Mouse (Mus musculus): ENCODE results near the gene Olfr281. TPM values are rescaled to one million over a fixed set of nuclear protein-coding genes. Genes with fewer than 3 reads are reported as not detected.
A peak's percentile ranks its signal among the peaks of the same experiment; 100 is the strongest.

Olfr281 gene
- polyA plus RNA-seq, 1 experiment from 2014 or later, result not detected

- H3K4me1 ChIP-seq (ENCODE audit: insufficient read depth, low read depth, low read length), result no peaks in the 10 kb centered on the region
- no peak overlapping the region for H3K4me3 ChIP-seq (ENCODE audit: low read depth, low read length)
- no peak overlapping the region for H3K4me2 ChIP-seq (replicated peaks; ENCODE audit: low read depth, low read length)
- ATAC-seq, result no peak
- H3K36me3 ChIP-seq (ENCODE audit: insufficient read depth, low read length), result no peaks in the 10 kb centered on the region
- H3K27me3 ChIP-seq (replicated peaks; ENCODE audit: insufficient read depth, low read length), result no peaks in the 10 kb centered on the region
- H3K9ac ChIP-seq (replicated peaks; ENCODE audit: low read depth), result no peak overlapping the region
- WGBS, result 85% methylated on average over 2 of the region's 3 CpGs
- H3K27ac ChIP-seq (ENCODE audit: low read length), result no peak overlapping the region
- DNase-seq (ENCODE audit: low spot score), result no peak
- H3K9me3 ChIP-seq (ENCODE audit: low read length), result no peaks in the 10 kb centered on the region
- no peak for TF ChIP-seq CTCF (IDR thresholded peaks at IDR 0.05)
- no peak for TF ChIP-seq EP300 (IDR thresholded peaks at IDR 0.05)
Observed at GRCm38 (mm10) chr15:98503317-98503716, 50.9 kb downstream of the Olfr281 start.

- Histone ChIP-seq H3K36me3 (ENCODE audit: insufficient read depth, low read length) (no peaks in the 10 kb centered on the region), H3K27me3 (replicated peaks; ENCODE audit: insufficient read depth, low read length) (no peaks in the 10 kb centered on the region), H3K9ac (replicated peaks; ENCODE audit: low read depth) (no peak overlapping the region), H3K27ac (ENCODE audit: low read length) (no peak overlapping the region), H3K4me1 (ENCODE audit: insufficient read depth, low read depth, low read length) (no peaks in the 10 kb centered on the region), H3K9me3 (ENCODE audit: low read length) (no peaks in the 10 kb centered on the region), H3K4me2 (replicated peaks; ENCODE audit: low read depth, low read length) (no peak overlapping the region), H3K4me3 (ENCODE audit: low read depth, low read length) (no peak overlapping the region)
- peak; percentile 64 for DNase-seq (ENCODE audit: low spot score)
- TF ChIP-seq CTCF (IDR thresholded peaks at IDR 0.05), result peak; percentile 78
- no peak for TF ChIP-seq EP300 (IDR thresholded peaks at IDR 0.05)
- WGBS, result 14% methylated on average over 18 of the region's 18 CpGs
- peak; percentile 25; the same call in 1 of the 2 replicates for ATAC-seq
Observed at GRCm38 (mm10) chr15:98504514-98504913, 52.1 kb downstream of the Olfr281 start.

DNA sequence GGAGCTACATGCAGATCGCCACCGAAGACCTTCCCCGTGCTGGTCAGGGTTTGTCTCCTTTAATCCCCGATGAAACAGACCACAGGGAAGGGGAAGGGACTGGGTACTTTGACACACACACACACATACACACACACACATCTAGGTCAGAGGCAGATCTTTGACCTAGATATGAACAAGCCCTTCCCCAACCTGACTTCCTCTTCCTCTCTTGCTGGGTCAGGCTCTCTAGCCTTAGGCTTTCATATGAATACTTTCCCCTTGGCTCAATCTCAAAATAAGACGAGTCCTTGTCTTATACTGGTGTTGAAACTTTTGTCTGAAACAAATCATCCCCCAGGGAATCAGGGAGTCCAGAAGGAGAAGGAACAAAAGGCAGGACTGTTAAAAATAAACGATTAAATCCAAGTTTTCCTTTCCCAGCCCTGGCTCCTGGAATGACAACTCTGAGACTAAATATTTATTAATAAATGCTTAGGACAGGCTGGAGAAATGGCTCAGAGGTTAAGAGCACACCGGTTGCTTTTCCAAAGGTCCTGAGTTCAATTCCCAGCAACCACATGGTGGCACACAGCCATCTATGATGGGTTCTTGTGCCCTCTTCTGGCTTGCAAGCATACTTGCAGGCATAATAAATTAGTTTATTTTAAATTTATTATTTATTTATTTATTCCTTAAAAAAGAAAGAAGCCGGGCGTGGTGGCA lies 54.0 kb downstream of the Olfr281 start:
- no peaks in the 10 kb centered on the region for H3K36me3 ChIP-seq (ENCODE audit: insufficient read depth, low read length)
- H3K9me3 ChIP-seq (ENCODE audit: low read length), result no peaks in the 10 kb centered on the region
- H3K4me3 ChIP-seq (ENCODE audit: low read depth, low read length), result no peak overlapping the region
- no peak overlapping the region for H3K27ac ChIP-seq (ENCODE audit: low read length)
- no peak overlapping the region for H3K4me2 ChIP-seq (replicated peaks; ENCODE audit: low read depth, low read length)
- TF ChIP-seq CTCF (IDR thresholded peaks at IDR 0.05), result peak; percentile 18; the same call in 1 of the 2 replicates
- no peak for TF ChIP-seq EP300 (IDR thresholded peaks at IDR 0.05)
- peak; percentile 36 for DNase-seq (ENCODE audit: low spot score)
- no peak for ATAC-seq
- no peaks in the 10 kb centered on the region for H3K4me1 ChIP-seq (ENCODE audit: insufficient read depth, low read depth, low read length)
- WGBS, result 65% methylated on average over 9 of the region's 9 CpGs
- no peak overlapping the region for H3K9ac ChIP-seq (replicated peaks; ENCODE audit: low read depth)
- no peaks in the 10 kb centered on the region for H3K27me3 ChIP-seq (replicated peaks; ENCODE audit: insufficient read depth, low read length)

DNA sequence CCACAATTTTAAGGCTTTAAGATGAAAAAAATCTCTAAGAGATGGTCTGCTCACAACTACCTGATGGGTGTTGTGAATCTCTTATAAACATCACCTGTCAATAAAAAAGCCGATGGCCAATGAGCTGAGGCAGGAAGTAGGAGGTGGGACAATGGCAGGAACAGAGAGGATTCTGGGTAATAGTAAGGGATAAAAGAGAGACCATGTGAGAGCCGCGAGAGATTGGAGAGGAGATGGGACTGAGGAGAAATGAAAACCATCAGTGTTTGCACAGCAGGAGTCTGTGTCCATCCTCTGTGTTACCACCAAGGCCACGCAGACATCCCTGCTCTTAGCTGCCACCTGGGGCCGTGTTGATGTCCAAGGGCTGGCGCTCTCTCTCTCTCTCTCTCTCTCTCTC lies 54.9 kb downstream of the Olfr281 start:
- no peaks in the 10 kb centered on the region for H3K36me3 ChIP-seq (ENCODE audit: insufficient read depth, low read length)
- TF ChIP-seq EP300 (IDR thresholded peaks at IDR 0.05) (no peak), CTCF (IDR thresholded peaks at IDR 0.05) (no peak)
- H3K27me3 ChIP-seq (replicated peaks; ENCODE audit: insufficient read depth, low read length), result no peaks in the 10 kb centered on the region
- no peak overlapping the region for H3K4me2 ChIP-seq (replicated peaks; ENCODE audit: low read depth, low read length)
- no peak overlapping the region for H3K9ac ChIP-seq (replicated peaks; ENCODE audit: low read depth)
- H3K27ac ChIP-seq (ENCODE audit: low read length), result no peak overlapping the region
- ATAC-seq (no peak), DNase-seq (ENCODE audit: low spot score) (no peak)
- H3K4me1 ChIP-seq (ENCODE audit: insufficient read depth, low read depth, low read length), result 0 out of 2 replicates have a peak, but pooled peaks cover 3% of the 10 kb centered on the region
- no peaks in the 10 kb centered on the region for H3K9me3 ChIP-seq (ENCODE audit: low read length)
- WGBS, result 85% methylated on average over 6 of the region's 6 CpGs
- H3K4me3 ChIP-seq (ENCODE audit: low read depth, low read length), result no peak overlapping the region

DNA sequence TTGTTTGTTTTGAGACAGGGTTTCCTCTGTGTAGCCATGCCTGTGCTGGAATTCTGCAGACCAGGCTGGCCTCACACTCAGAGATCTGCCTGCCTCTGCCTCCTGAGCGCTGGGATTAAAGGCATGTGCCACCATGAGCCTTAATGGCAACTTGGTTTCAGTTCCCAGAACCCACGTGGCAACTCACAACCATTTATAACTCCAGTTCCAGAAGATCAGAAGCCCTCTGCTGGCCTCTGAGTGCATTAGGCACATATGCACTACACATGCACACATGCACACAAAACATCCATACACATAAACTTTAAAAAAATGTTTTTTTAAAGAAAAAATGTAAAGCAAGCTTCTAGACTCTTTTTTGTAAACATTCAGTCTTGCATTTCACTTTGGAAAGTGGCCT lies 57.0 kb downstream of the Olfr281 start:
- TF ChIP-seq EP300 (IDR thresholded peaks at IDR 0.05) (no peak), CTCF (IDR thresholded peaks at IDR 0.05) (no peak)
- WGBS, result 52% methylated on average over 2 of the region's 2 CpGs
- Histone ChIP-seq H3K9ac (replicated peaks; ENCODE audit: low read depth) (no peak overlapping the region), H3K27ac (ENCODE audit: low read length) (no peak overlapping the region), H3K36me3 (ENCODE audit: insufficient read depth, low read length) (no peaks in the 10 kb centered on the region), H3K4me2 (replicated peaks; ENCODE audit: low read depth, low read length) (no peak overlapping the region), H3K9me3 (ENCODE audit: low read length) (no peaks in the 10 kb centered on the region), H3K27me3 (replicated peaks; ENCODE audit: insufficient read depth, low read length) (no peaks in the 10 kb centered on the region), H3K4me1 (ENCODE audit: insufficient read depth, low read depth, low read length) (0 out of 2 replicates have a peak, but pooled peaks cover 3% of the 10 kb centered on the region), H3K4me3 (ENCODE audit: low read depth, low read length) (no peak overlapping the region)
- no peak for ATAC-seq
- DNase-seq (ENCODE audit: low spot score), result no peak

Other genes with a start within 250 kb of the Olfr281 start
- not detected in 2 replicates for gene Gm44579, start 231.6 kb upstream of the Olfr281 start, polyA plus RNA-seq (2015; fragmentation: Nextera tagmentation; extraction: Ambion mirVana)
- not detected in 2 replicates for gene Olfr287, start 231.5 kb upstream of the Olfr281 start, polyA plus RNA-seq (2015; fragmentation: Nextera tagmentation; extraction: Ambion mirVana)
- gene Olfr286, start 218.1 kb upstream of the Olfr281 start, polyA plus RNA-seq (2015; fragmentation: Nextera tagmentation; extraction: Ambion mirVana), result not detected in 2 replicates
- gene H1fnt, start 195.3 kb upstream of the Olfr281 start, polyA plus RNA-seq (2015; fragmentation: Nextera tagmentation; extraction: Ambion mirVana), result not detected in 2 replicates
- 0.93 and 1.3 TPM in 2 replicates for gene Zfp641, start 156.4 kb upstream of the Olfr281 start, polyA plus RNA-seq (2015; fragmentation: Nextera tagmentation; extraction: Ambion mirVana)
- not detected in 2 replicates for gene Olfr285, start 135.2 kb upstream of the Olfr281 start, polyA plus RNA-seq (2015; fragmentation: Nextera tagmentation; extraction: Ambion mirVana)
- gene Olfr284, start 111.6 kb upstream of the Olfr281 start, polyA plus RNA-seq (2015; fragmentation: Nextera tagmentation; extraction: Ambion mirVana), result not detected in 2 replicates
- gene Olfr283, start 71.6 kb upstream of the Olfr281 start, polyA plus RNA-seq (2015; fragmentation: Nextera tagmentation; extraction: Ambion mirVana), result not detected in 2 replicates
- gene Olfr282, start 21.4 kb upstream of the Olfr281 start, polyA plus RNA-seq (2015; fragmentation: Nextera tagmentation; extraction: Ambion mirVana), result not detected in 2 replicates
- gene OR5BS1P, start 17.3 kb downstream of the Olfr281 start, polyA plus RNA-seq (2015; fragmentation: Nextera tagmentation; extraction: Ambion mirVana), result not detected in 2 replicates
- 0.31 and 3.3 TPM in 2 replicates for gene Lalba, start 30.1 kb downstream of the Olfr281 start, polyA plus RNA-seq (2015; fragmentation: Nextera tagmentation; extraction: Ambion mirVana)
- not detected in 2 replicates for gene Olfr279, start 39.8 kb downstream of the Olfr281 start, polyA plus RNA-seq (2015; fragmentation: Nextera tagmentation; extraction: Ambion mirVana)
- 50.4 and 56.0 TPM in 2 replicates for gene Kansl2, start 81.7 kb downstream of the Olfr281 start, polyA plus RNA-seq (2015; fragmentation: Nextera tagmentation; extraction: Ambion mirVana)
- 31.0 and 32.2 TPM in 2 replicates for gene Ccnt1, start 118.3 kb downstream of the Olfr281 start, polyA plus RNA-seq (2015; fragmentation: Nextera tagmentation; extraction: Ambion mirVana)
- 0.31 TPM in 1 of 2 replicates, not detected in the other for gene 4930415O20Rik, start 118.4 kb downstream of the Olfr281 start, polyA plus RNA-seq (2015; fragmentation: Nextera tagmentation; extraction: Ambion mirVana)
- 9.2 and 12.1 TPM in 2 replicates for gene Adcy6, start 157.5 kb downstream of the Olfr281 start, polyA plus RNA-seq (2015; fragmentation: Nextera tagmentation; extraction: Ambion mirVana)
- 7.4 and 10.7 TPM in 2 replicates for gene Cacnb3, start 178.3 kb downstream of the Olfr281 start, polyA plus RNA-seq (2015; fragmentation: Nextera tagmentation; extraction: Ambion mirVana)
- gene Ddx23, start 210.3 kb downstream of the Olfr281 start, polyA plus RNA-seq (2015; fragmentation: Nextera tagmentation; extraction: Ambion mirVana), result 14.5 and 17.5 TPM in 2 replicates
- 3.1 and 3.9 TPM in 2 replicates for gene Rnd1, start 224.9 kb downstream of the Olfr281 start, polyA plus RNA-seq (2015; fragmentation: Nextera tagmentation; extraction: Ambion mirVana)

Measured in lung, postnatal 0 days (tissue).